Mouse (Mus musculus): ENCODE results near the gene Fut2.

Gene Fut2

DNA sequence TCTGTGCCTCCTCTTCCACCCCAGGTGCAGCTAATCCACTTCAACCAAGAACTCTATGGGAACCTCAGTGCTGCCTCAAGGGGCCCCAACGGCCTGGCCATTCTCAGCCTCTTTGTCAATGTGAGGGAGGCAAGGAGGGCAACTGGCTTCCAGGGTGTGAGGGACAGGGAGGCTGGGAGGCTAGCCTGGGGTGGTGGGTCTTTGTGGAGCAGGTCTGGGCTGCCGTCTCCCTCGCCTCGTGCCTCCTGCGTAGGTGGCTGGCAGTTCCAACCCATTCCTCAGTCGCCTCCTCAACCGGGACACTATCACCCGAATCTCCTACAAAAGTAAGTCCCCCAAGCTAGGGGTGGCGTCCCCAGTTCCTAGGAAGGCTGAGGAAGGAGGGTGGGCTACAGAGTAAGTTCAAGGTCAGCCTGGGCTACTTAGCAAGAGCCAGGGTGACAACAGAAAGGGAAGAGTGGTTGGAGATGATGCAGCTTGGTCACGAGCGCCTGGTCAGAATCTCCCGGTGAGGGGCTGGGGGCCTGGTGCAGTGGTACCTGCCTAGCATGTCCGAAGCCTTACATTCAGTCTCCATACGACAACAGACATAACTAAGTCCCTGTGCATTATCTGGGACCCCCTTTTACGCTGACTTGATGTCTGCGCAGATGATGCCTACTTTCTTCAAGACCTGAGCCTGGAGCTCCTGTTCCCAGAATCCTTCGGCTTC, 36.8 kb upstream of the Fut2 start:
- DNase-seq (ENCODE audit: extremely low spot score): no peak

DNA sequence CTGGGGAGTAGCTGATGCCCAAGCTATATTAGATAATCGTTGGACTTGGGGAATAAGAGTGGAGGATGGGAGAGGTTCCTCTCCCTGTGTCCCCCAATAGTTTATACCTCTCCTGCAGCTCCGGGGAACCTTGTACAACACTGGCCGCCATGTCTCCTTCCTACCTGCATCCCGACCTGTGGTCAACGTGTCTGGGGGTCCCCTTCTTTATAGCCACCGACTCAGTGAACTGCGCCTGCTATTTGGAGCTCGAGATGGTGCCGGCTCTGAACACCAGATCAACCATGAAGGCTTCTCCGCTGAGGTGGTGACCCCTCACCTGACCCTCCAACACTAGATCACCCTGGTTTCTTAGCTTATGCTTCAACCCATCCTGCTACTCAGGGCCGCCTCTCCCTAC, 36.1 kb upstream of the Fut2 start:
- no peak for DNase-seq (ENCODE audit: extremely low spot score)

DNA sequence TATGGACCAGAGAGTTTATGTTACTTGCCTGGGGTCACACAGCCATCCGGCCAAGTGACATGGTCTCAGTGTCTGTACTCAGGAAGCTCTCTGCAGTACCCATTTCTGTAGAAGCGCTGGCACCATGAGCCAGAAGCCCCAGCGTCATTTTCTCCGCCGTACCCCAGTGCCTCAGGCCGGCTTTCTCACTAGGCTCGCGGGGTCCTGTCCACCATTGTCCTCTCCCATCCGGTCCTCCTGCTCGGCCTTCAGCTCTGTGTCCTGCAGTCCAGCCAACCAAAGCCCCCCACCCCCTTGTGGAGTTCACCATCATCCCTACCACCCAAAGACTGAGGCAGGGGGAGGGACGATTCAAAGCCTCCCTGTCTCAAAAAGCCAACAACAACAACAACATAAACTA, 35.4 kb upstream of the Fut2 start:
- DNase-seq (ENCODE audit: extremely low spot score): no peak

GRCm38 (mm10) chr7:45701072-45701471, 34.9 kb upstream of the Fut2 start:
- DNase-seq (ENCODE audit: extremely low spot score): no peak

DNA sequence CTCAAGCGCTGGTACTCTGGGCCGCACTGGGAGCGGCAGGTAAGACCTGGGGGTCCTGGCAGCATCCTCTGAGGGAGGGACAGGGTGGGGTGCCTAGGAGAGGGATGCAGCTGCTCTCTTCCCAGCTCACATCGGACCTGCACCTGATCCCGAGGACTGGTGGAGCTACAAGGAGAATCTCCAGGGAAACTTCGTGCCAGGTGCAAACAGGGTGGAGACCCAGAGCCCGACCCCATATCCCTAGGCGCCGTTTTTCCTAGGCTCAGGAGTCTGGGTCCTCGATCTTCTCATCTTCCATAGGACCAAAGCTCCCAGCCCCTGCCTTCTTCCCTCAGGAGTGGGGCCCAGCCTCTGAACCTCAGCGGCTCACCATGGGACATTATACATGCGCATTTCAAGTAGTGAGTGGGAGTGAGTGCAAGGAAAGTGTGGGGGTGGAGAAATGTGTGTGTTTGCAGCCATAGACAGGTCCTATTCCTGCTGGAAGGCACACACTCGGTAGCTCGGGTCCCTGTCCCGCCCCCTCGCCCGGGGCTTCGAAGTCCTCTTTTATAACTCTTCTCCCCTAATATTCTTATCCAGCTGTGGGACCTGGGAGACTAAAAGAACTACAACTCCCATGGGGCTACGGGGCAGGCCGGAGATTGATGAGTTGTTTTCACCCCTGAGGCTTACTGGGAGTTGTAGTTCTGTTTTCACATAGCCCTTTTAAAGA, 34.3 kb upstream of the Fut2 start:
- peak; percentile 82 for DNase-seq (ENCODE audit: extremely low spot score)

- DNase-seq (ENCODE audit: extremely low spot score): no peak
These were observed 33.4 kb upstream of the Fut2 start, which contains the start of gene Car11 for GRCm38 (mm10) chr7:45699523-45700141. Gene Car11 (plus strand): TSS chr7:45699843.

GRCm38 (mm10) chr7:45697894-45698293, 31.7 kb upstream of the Fut2 start:
- no peak for DNase-seq (ENCODE audit: extremely low spot score)

- DNase-seq (ENCODE audit: extremely low spot score): no peak
These were observed 28.9 kb upstream of the Fut2 start for GRCm38 (mm10) chr7:45695098-45695497.

DNA sequence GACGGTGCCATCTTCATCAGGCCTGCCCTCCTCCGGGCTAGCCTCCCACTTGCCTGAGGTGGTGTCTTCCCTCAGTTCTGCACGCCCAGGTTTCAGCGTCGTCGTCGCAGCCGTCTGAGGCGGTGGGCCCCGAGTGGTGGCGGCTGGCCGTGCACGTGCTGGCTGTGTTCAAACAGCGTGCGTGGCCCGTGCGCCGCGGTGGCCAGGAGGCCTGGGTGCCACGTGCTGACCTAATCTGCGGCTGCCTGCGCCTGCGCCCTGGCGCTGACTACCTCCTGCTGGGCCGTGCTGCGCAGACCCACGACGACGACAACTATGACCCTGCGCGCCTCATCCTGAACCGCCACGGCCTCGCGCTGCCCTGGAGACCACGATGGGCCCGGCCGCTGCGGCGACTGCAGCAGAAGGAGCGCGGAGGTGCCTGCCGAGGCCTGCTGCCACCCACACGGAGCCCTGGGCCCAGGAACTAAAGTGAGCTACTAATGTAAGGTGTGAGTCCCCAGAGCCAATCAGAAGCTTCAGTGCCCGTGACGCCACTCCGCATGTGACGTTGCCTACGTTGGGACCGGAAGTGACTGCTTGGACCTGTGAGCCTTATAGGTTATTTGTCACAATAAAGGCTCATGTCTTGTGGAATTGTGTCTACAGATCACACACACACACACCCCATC, 27.9 kb upstream of the Fut2 start, which contains the start of gene Sec1:
Gene Sec1, minus strand, starts transcription at position 482 of the 671 bp plus-strand sequence.
- no peak for DNase-seq (ENCODE audit: extremely low spot score)

DNA sequence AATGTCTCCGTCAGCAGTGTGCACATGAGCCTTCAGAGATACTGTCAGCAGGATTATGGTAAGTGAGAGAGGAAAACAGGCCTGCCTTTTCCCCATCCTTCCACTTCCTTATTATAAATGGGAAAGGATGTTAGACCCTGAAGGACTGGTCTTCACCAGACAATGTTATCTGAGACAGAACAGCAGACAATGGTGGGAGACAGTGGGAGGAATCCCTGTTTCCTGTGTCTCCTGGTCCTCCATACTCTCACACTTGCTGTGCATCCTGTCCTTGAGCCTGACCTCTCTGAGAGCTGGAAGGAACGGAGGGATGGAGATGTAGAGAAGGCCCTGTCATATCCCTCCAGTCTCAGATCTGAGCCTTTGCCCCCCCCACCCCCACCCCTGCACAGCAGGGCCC, 26.2 kb upstream of the Fut2 start:
- DNase-seq (ENCODE audit: extremely low spot score): no peak

- DNase-seq (ENCODE audit: extremely low spot score): no peak
These were observed 23.6 kb upstream of the Fut2 start for GRCm38 (mm10) chr7:45689800-45690199.

DNA sequence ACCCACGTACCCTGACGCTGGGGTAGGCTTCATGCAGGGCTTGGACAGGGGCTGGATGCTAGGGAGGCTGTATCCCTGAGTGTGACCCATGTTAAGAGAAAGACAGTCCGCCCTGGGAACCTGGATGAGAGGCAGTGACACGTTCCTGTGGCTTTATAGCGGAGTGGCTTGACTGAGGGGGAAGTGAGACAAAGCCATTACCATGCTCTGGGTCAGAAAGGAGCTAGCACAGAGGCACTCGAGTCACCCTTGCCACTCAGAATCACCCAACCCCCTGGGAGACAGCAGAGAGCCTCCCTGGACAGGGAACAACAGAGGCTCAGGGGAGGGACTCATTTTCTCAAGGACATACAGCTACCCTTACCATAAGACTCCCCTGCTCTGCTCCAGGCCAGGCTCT, 22.9 kb upstream of the Fut2 start:
- DNase-seq (ENCODE audit: extremely low spot score): no peak

- no peak for DNase-seq (ENCODE audit: extremely low spot score)
These were observed 20.6 kb upstream of the Fut2 start for GRCm38 (mm10) chr7:45686841-45687240.

DNA sequence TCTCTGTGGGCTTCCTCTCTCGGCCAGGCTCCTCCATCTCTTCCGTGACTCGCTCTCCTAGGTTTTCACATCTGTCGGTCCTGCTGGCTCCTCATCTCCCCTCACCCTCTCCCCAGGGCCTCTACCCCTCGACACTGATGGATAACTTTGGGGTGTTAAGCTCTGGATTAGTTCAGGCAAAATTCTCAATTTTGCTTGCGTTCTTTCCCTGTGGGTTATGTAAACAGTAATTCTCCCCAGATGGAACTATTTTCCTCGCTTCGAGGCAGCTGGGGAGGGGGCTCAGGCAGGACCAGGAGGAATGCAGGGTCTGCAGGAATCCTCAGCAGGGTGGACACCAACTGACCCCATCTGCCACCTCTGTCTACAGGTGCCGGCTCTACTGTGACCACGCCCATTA, 19.6 kb upstream of the Fut2 start:
- no peak for DNase-seq (ENCODE audit: extremely low spot score)

GRCm38 (mm10) chr7:45683396-45684050, 17.3 kb upstream of the Fut2 start, which contains the start of gene Ntn5:
Gene Ntn5 (plus strand): TSS chr7:45684022.
- DNase-seq (ENCODE audit: extremely low spot score): no peak

DNA sequence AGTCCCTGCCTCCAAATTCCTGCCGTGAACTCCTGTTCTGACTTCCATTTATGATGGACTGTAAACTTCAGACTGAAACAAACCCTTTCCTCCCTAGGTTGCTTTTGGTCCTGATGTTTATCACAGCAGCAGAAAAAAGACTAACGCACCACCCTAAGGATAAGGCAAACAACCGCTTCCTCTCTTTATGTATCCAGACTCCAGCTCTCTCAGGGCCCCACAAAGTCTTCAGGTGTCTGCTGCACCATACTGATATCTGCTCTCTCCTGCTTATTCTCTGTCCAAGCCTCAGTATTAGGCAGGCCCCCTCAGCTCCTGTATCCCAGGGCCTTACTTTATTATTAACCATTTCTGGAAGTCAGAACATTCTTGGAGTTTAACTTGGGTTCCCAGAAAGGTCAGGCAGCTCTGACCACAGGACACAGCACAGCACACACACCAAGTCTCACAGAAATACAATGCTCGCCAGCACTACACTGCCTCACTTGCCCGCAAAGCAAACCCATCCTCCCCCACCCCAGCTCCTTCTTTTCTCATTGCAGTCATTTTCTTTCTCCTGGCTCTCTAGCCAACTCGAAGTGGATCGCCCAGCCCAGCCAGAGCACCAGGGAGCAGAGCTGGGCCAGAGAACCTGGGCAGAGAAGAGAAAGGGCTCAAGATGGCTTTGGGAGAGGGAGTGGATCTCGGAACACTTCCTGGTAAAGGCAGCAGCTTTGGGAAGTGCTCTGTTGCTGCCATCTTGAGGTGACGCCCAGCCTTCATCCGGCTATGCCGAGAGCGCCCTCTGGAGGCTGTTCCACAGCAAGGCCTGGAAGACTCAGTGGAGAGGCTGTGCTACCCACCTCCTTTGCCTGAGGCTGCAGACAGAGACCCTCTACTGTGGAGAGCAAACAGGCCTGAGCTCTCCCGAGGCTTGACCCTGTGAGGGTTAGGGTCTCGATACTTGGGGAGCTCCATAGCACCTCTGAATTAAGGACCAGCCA, 16.2 kb upstream of the Fut2 start:
- DNase-seq (ENCODE audit: extremely low spot score): peak; percentile 89

- no peak for DNase-seq (ENCODE audit: extremely low spot score)
These were observed 15.0 kb upstream of the Fut2 start for GRCm38 (mm10) chr7:45681046-45681736.

- DNase-seq (ENCODE audit: extremely low spot score): no peak
These were observed 13.9 kb upstream of the Fut2 start for GRCm38 (mm10) chr7:45679966-45680621.

- no peak for DNase-seq (ENCODE audit: extremely low spot score)
These were observed 12.3 kb upstream of the Fut2 start for GRCm38 (mm10) chr7:45678513-45678912.

Measured in embryo, embryonic 9.5 days (tissue).